Mouse (Mus musculus) adrenal gland, postnatal 25 days (tissue): ENCODE data around the gene Arl1. TPM values are rescaled to one million over a fixed set of nuclear protein-coding genes. Genes with fewer than 3 reads are reported as not detected.
"Not testable (repeated sequence)": the region's sequence is repeated elsewhere in the genome, so short reads cannot be mapped to it uniquely, and the experiment has no call there.

Source experiments
- DNase-seq: peaks from one replicate; pipeline ENCODE4 v3.0.0; 2021; ENCODE audit warnings: mixed read lengths
- total RNA-seq: library from RNA; stranded (reverse); gene quantifications from 2 replicates; pipeline ENCODE4 v1.2.3, GENCODE M21; 2021

Arl1 gene
- total RNA-seq, 1 experiment from 2014 or later = 97.2 TPM

- no peak for DNase-seq
These were observed 31.0 kb downstream of the Arl1 start for GRCm38 (mm10) chr10:88761524-88762212.

- DNase-seq = no peak
These were observed 34.9 kb downstream of the Arl1 start for GRCm38 (mm10) chr10:88765431-88766142.

- no peak for DNase-seq
These were observed 38.3 kb downstream of the Arl1 start for GRCm38 (mm10) chr10:88768961-88769360.

GRCm38 (mm10) chr10:88769676-88770075, 39.0 kb downstream of the Arl1 start:
- DNase-seq = no peak

- DNase-seq = not testable (repeated sequence)
These were observed 42.3 kb downstream of the Arl1 start for GRCm38 (mm10) chr10:88772965-88773364.

GRCm38 (mm10) chr10:88776206-88776605, 45.5 kb downstream of the Arl1 start:
- DNase-seq = no peak

GRCm38 (mm10) chr10:88780716-88781115, 50.1 kb downstream of the Arl1 start:
- DNase-seq = no peak

GRCm38 (mm10) chr10:88783135-88783534, 52.5 kb downstream of the Arl1 start:
- not testable (repeated sequence) for DNase-seq

- DNase-seq = no peak
These were observed 53.3 kb downstream of the Arl1 start for GRCm38 (mm10) chr10:88783941-88784340.

- no peak for DNase-seq
These were observed 53.9 kb downstream of the Arl1 start for GRCm38 (mm10) chr10:88784513-88784931.

- no peak for DNase-seq
These were observed 63.0 kb downstream of the Arl1 start for GRCm38 (mm10) chr10:88793671-88794070.

Other genes with a start within 250 kb of the Arl1 start
- 269 and 271 TPM in 2 replicates for gene Chpt1, start 226.8 kb upstream of the Arl1 start, total RNA-seq
- gene Mybpc1, start 125.7 kb upstream of the Arl1 start, total RNA-seq = 1.0 and 1.4 TPM in 2 replicates
- gene Spic, start 45.8 kb upstream of the Arl1 start, total RNA-seq = 2.4 and 2.5 TPM in 2 replicates
- gene Utp20, start 95.9 kb downstream of the Arl1 start, total RNA-seq = 32.5 and 34.9 TPM in 2 replicates
- gene Slc5a8, start 155.1 kb downstream of the Arl1 start, total RNA-seq = 0.12 and 0.19 TPM in 2 replicates